Mouse (Mus musculus): Measurements from ENCODE around the gene Map2k5. TPM values are rescaled to one million over a fixed set of nuclear protein-coding genes. Genes with fewer than 3 reads are reported as not detected.

Map2k5 gene
- polyA plus RNA-seq (2012; rRNA removed): 29.0 and 35.1 TPM in 2 replicates

DNA sequence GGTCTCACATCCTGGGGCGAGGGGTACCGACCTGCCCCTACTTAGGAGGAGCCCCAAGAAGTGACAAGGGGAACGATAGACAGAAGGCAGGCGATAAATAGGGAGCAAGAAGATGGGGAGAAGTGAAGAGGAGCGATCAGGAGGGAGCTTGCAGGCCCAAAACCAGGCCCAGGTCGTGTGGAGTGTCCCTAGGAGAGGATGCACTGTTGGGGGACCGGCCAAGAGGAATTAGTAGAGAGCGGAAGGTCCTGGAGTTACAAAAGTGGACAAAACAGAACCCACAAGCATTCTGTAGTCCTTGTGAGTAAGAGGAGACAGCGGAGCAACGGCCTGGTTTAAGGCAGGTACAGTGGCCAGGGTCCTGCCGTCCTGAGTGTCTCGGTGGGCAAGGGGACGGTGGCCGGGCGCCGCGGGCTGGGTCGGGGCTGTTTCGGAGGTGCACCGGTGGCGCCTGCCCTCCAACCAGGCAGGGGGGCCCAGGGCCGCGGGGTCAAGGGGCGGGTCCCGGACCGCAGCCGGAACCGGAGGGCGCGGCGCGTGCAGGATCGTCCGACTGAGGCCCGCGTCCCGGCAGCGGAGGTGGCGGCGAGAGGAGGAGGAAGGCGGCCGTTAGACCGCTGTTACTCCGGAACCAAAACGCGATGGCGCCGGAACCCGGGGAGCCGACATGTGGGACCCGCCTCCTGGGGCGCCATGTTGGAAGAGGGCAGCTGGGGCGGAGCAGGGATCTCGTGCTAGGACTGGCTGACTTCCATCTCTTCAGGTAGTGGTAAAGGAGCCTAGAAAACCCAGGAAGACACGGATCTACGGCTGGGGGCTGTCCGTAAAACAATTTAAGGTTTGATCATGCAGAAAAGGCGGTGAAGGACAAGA is at the start of gene Map2k5:
Gene Map2k5 (minus strand): TSS at position 633 of the 873 bp plus-strand sequence.

DNA sequence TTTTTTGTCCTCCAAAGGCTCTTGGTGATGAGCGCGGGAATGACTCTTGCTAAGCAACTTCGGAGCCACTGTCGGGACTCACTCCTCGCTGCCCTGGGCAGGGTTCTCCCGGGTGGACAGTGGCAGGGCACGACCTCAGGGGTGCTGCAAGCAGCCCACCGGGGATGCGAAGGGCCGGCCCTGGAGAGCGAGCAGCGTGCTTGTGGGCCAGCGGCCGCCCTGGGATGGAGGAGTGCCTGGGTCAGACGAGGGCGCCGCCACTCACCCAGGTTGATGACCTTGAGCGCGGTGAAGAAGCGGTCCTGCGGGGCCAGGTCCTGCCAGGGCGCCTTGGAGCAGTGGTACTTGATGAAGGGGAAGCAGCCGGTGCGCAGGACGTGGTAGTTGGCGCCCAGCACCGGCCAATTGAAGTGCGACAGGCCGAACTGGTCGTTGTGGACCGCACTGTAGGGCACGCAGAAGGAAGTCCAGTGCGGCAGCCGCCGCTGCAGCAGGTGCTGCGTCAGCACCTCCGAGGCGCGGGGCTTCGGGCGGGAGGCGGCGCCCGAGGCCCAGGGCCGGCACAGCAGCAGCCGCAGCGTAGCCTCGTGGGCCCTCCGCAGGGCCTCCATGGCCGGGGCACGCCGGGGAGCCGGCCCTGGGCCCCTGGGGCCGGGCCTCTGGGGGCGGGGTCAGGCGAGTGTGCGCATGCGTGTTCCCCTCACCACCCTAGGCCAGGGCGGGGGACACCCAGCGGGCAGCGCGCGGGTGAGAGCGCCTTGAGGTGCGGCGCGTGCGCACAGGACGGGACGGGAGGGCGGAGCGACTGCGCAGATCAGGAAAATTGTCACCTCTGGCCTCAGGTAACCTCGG is 21.1 kb upstream of the Map2k5 start, which contains the start of gene 2300009A05Rik:
Gene 2300009A05Rik (minus strand): TSS at position 636 of the 852 bp plus-strand sequence.

DNA sequence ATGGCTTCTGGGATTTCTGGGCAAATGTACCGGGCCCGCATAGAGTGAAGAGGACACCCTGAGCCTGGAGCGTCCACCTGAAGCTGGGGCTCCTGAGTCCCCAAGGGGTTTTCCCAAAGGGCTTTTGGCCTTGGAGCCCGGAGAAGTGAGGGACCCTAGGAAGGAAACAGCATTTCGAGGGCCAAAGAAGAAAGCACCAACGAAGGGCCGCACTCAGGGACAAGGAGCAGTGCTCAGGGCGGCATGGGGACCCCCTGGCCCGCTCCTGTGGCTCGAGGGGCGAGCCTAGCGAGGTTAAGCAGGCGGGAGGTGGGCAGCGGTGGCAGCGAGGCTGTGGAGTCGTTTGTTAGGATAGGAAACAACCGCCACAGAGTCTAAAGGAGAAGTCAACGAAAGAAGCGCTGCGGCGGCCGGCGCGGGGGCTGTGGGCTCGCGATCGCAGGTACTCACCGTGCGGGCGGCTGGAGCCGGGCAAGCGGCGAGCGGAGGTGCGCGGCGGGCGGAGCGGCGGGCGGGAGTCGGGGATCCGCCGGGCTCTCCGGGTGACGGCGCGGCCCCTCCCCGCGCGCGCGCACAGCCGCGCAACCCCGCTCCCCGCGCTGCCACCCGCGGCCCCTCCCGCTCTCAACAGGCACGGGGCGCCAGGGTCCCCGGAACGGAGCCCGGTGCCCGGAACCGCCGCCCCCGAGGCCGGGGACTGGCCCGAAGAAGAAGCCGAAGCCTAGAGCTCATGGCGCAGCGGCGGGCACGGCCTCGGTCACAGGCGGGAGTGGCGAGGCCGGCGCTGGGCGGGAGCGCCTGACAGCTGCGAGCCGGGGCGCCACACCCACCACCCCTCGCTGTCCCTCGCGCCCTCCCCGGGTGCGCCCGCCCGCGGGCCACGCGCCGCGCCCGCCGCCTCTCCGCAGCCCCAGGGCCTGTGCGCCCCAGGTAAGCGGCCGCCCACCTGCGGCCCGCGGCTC is 229.0 kb downstream of the Map2k5 start, which contains the start of gene Skor1:
Gene Skor1 (minus strand): TSS at position 552 of the 962 bp plus-strand sequence.

Other genes with a start within 250 kb of the Map2k5 start
- 0.09 TPM in 1 of 2 replicates, not detected in the other for gene Skor1, start 228.9 kb downstream of the Map2k5 start, polyA plus RNA-seq (2012; rRNA removed)
- 69.1 and 110 TPM in 2 replicates for gene 2300009A05Rik, start 21.3 kb upstream of the Map2k5 start, polyA plus RNA-seq (2012; rRNA removed)
- gene Iqch, start 224.6 kb upstream of the Map2k5 start, polyA plus RNA-seq (2012; rRNA removed): 0.13 and 0.21 TPM in 2 replicates
- 20.3 and 20.7 TPM in 2 replicates for gene Aagab, start 224.8 kb upstream of the Map2k5 start, polyA plus RNA-seq (2012; rRNA removed)